Mouse (Mus musculus): ENCODE data around the gene Ezr.

- no peak for TF ChIP-seq EP300 (IDR thresholded peaks at IDR 0.05)
- no peak for TF ChIP-seq CTCF (IDR thresholded peaks at IDR 0.05)
Measured at GRCm38 (mm10) chr17:6776123-6776522, 6.5 kb downstream of the Ezr start.
